20 mouse cellular contexts compared by ENCODE assay signal in the genomic region with DNA sequence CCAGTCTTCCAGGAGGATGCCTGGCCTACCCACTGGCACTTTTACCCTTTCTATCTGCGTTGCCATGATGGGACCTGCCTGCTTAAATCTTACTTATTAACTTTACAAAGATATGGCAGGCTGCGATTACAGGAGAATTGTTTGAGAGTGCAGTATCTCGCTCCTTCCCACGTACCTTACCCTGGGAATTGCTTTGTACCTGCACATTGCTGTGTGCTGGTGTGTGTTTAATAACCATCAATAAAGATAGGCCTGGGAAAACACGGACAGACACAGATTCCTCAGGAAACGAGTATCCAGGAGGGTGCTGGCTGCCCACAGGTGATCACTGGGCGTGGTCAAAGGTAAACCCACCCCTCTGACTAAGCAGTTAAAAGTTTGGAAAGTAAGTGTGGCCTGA. TPM values are rescaled to one million over a fixed set of nuclear protein-coding genes. Genes with fewer than 3 reads are reported as not detected.
A peak's percentile ranks its signal among the peaks of the same experiment; 100 is the strongest.
DNase-seq lines count a peak whose midpoint lies in the region; ATAC-seq and TF ChIP-seq lines count a peak whose summit lies in the region.
"Had no signal": no experiment of that assay in that cellular context is flagged by ENCODE, and none has a peak within 500 bp of the region (broad histone marks: within the 10 kb centered on the region; RNA-seq: fewer than 3 reads in every experiment).

No protein-coding gene starts in this region.

- no peak for ATAC-seq in lung, embryonic 14.5 days (ENCODE audit: insufficient read depth)
- peak; percentile 65 for ATAC-seq in intestine, embryonic 14.5 days (replicated peaks; ENCODE audit: low FRiP score, low TSS enrichment, low read depth)
- ATAC-seq in stomach, postnatal 0 days (ENCODE audit: low FRiP score, low TSS enrichment), result no peak
- ATAC-seq: activated CD4-positive, CD25-positive, alpha-beta regulatory T cell, adult 4 months; forebrain, embryonic 15.5 days; Patski had no signal

- H3K4me2 ChIP-seq in lung, embryonic 14.5 days, result no peak overlapping the region
- H3K4me2 ChIP-seq in intestine, embryonic 14.5 days (ENCODE audit: low read length), result peak overlapping the region; percentile 21; the same call in 1 of the 2 replicates
- no peak overlapping the region for H3K4me2 ChIP-seq in stomach, postnatal 0 days (replicated peaks; ENCODE audit: low read depth)
- H3K4me2 ChIP-seq: embryonic facial prominence, embryonic 12.5 days; forebrain, embryonic 15.5 days had no signal

- no peaks in the 10 kb centered on the region for H3K27me3 ChIP-seq in lung, embryonic 14.5 days (ENCODE audit: insufficient read depth, low read length)
- no peaks in the 10 kb centered on the region for H3K27me3 ChIP-seq in intestine, embryonic 14.5 days (replicated peaks; ENCODE audit: control insufficient read depth, insufficient read depth, low read length)
- no peaks in the 10 kb centered on the region for H3K27me3 ChIP-seq in small intestine, adult 2 months (ENCODE audit: control insufficient read depth, insufficient read depth, low read length)
- no peaks in the 10 kb centered on the region for H3K27me3 ChIP-seq in stomach, postnatal 0 days (ENCODE audit: control insufficient read depth, insufficient read depth, low read length)
- H3K27me3 ChIP-seq: forebrain, embryonic 15.5 days; Patski had no signal

- TF ChIP-seq CTCF in lung, embryonic 14.5 days (IDR thresholded peaks at IDR 0.05; ENCODE audit: low read depth), result no peak
- no peak for TF ChIP-seq CTCF in small intestine, adult 2 months (IDR thresholded peaks at IDR 0.05; ENCODE audit: extremely low read depth, insufficient read length, insufficient replicate concordance, low read depth, low read length)
- TF ChIP-seq CTCF in stomach, postnatal 0 days (IDR thresholded peaks at IDR 0.05; ENCODE audit: low read depth), result no peak

- no peak for DNase-seq in lung, embryonic 14.5 days
- no peak for DNase-seq in lung, postnatal 25 days (ENCODE audit: low spot score)
- DNase-seq in intestine, embryonic 14.5 days (ENCODE audit: low spot score), result no peak
- peak; percentile 48 for DNase-seq in stomach, postnatal 0 days (ENCODE audit: low spot score)
- DNase-seq in testis, postnatal 14 days (ENCODE audit: low spot score), result no peak
- DNase-seq in layer of hippocampus, adult 11-12 months (ENCODE audit: low spot score), result no peak
- DNase-seq: adrenal gland, postnatal 14 days; cerebellum, adult 11-12 months; cerebellum, adult 9-10 months; cerebellum, postnatal 25 days; gastrocnemius, postnatal 10 days; heart, adult 18-20 months; heart, postnatal 10 days; heart, postnatal 4 days had no signal

- H3K4me1 ChIP-seq in lung, embryonic 14.5 days (ENCODE audit: insufficient read depth), result peaks cover 43% of the 10 kb centered on the region
- H3K4me1 ChIP-seq in intestine, embryonic 14.5 days (replicated peaks; ENCODE audit: control insufficient read depth, insufficient read depth, low read length), result peaks cover 32% of the 10 kb centered on the region
- H3K4me1 ChIP-seq in small intestine, adult 2 months (ENCODE audit: control insufficient read depth, insufficient read depth, insufficient read length, low read length), result peaks cover 61% of the 10 kb centered on the region
- H3K4me1 ChIP-seq in stomach, postnatal 0 days (replicated peaks; ENCODE audit: control insufficient read depth, insufficient read depth), result peaks cover 13% of the 10 kb centered on the region

- H3K4me3 ChIP-seq in lung, embryonic 14.5 days (ENCODE audit: low read depth, low read length), result no peak overlapping the region
- H3K4me3 ChIP-seq in intestine, embryonic 14.5 days (ENCODE audit: low read depth, low read length), result no peak overlapping the region
- peak overlapping the region; percentile 50 for H3K4me3 ChIP-seq in small intestine, adult 2 months (ENCODE audit: low read depth, low read length)
- no peak overlapping the region for H3K4me3 ChIP-seq in stomach, postnatal 0 days (ENCODE audit: low read depth, low read length)
- H3K4me3 ChIP-seq: embryonic facial prominence, embryonic 12.5 days; forebrain, embryonic 15.5 days; heart, embryonic 10.5 days had no signal

- whole genome bisulfite sequencing in lung, embryonic 14.5 days, result 57% methylated on average over 7 of the region's 7 CpGs
- 61% methylated on average over 7 of the region's 7 CpGs for WGBS in intestine, embryonic 14.5 days
- WGBS in small intestine, adult 2 months, result 19% methylated on average over 7 of the region's 7 CpGs
- WGBS in stomach, postnatal 0 days, result 65% methylated on average over 7 of the region's 7 CpGs

- peak overlapping the region; percentile 1; the same call in 1 of the 2 replicates for H3K27ac ChIP-seq in lung, embryonic 14.5 days (ENCODE audit: low read depth)
- H3K27ac ChIP-seq in intestine, embryonic 14.5 days (ENCODE audit: low read depth), result peak overlapping the region; percentile 84
- peak overlapping the region; percentile 95 for H3K27ac ChIP-seq in small intestine, adult 2 months (ENCODE audit: insufficient read depth, low read depth, low read length)
- H3K27ac ChIP-seq in stomach, postnatal 0 days (replicated peaks), result peak overlapping the region; percentile 73
- H3K27ac ChIP-seq: embryonic facial prominence, embryonic 12.5 days; forebrain, embryonic 15.5 days; heart, embryonic 10.5 days had no signal

- TF ChIP-seq EP300 in stomach, postnatal 0 days (optimal IDR thresholded peaks at IDR 0.05), result no peak

- TF ChIP-seq POLR2A in small intestine, adult 2 months (IDR thresholded peaks at IDR 0.05; ENCODE audit: low read depth, low read length), result no peak

- H3K36me3 ChIP-seq in lung, embryonic 14.5 days (ENCODE audit: insufficient read depth), result no peaks in the 10 kb centered on the region
- no peaks in the 10 kb centered on the region for H3K36me3 ChIP-seq in intestine, embryonic 14.5 days (ENCODE audit: control insufficient read depth, insufficient read depth, low read length)
- H3K36me3 ChIP-seq in small intestine, adult 2 months (ENCODE audit: control insufficient read depth, insufficient read depth, low read length), result no peaks in the 10 kb centered on the region
- no peaks in the 10 kb centered on the region for H3K36me3 ChIP-seq in stomach, postnatal 0 days (ENCODE audit: control insufficient read depth, insufficient read depth, low read length)
- H3K36me3 ChIP-seq: embryonic facial prominence, embryonic 12.5 days; forebrain, embryonic 15.5 days; heart, embryonic 10.5 days had no signal

- H3K9me3 ChIP-seq in lung, embryonic 14.5 days (ENCODE audit: low read depth, low read length), result no peaks in the 10 kb centered on the region
- no peaks in the 10 kb centered on the region for H3K9me3 ChIP-seq in intestine, embryonic 14.5 days (ENCODE audit: control insufficient read depth, low read length)
- H3K9me3 ChIP-seq in stomach, postnatal 0 days (ENCODE audit: control insufficient read depth, low read length), result no peaks in the 10 kb centered on the region
- H3K9me3 ChIP-seq: embryonic facial prominence, embryonic 12.5 days; forebrain, embryonic 15.5 days; heart, embryonic 10.5 days had no signal

- no peak overlapping the region for H3K9ac ChIP-seq in lung, embryonic 14.5 days
- no peak overlapping the region for H3K9ac ChIP-seq in intestine, embryonic 14.5 days (ENCODE audit: low read length)
- no peak overlapping the region for H3K9ac ChIP-seq in stomach, postnatal 0 days (ENCODE audit: low read length)
- H3K9ac ChIP-seq: embryonic facial prominence, embryonic 12.5 days; forebrain, embryonic 15.5 days had no signal

RNA-seq across cellular contexts. Expression of gene Hes1, which starts 8.3 kb away (rescaled TPM):
- 52.9 and 54.0 TPM in 2 replicates for polyA plus RNA-seq in lung, embryonic 14.5 days (2014; fragmentation: Nextera tagmentation; extraction: Ambion mirVana)
- polyA plus RNA-seq in intestine, embryonic 14.5 days (2014; fragmentation: Nextera tagmentation; extraction: Ambion mirVana), result 61.0 and 67.2 TPM in 2 replicates
- 135 and 295 TPM in 2 replicates for polyA plus RNA-seq in small intestine, adult 2 months (2012; rRNA removed)
- 66.2 and 73.1 TPM in 2 replicates for polyA plus RNA-seq in stomach, postnatal 0 days (2015; fragmentation: Nextera tagmentation; extraction: Ambion mirVana)
- polyA plus RNA-seq: activated CD4-positive, CD25-positive, alpha-beta regulatory T cell, adult 4 months had no signal

Comparison
In these comparisons a context has a peak if more than half of its experiments do, and no peak if none do; other contexts are left out.
1. H3K27ac ChIP-seq: peak in every context shown above with its lines; median percentile 95 in small intestine, adult 2 months; 84 in intestine, embryonic 14.5 days; 73 in stomach, postnatal 0 days; 1 in lung, embryonic 14.5 days.